Mouse (Mus musculus): ENCODE measurements around the gene Shroom3. TPM values are rescaled to one million over a fixed set of nuclear protein-coding genes. Genes with fewer than 3 reads are reported as not detected.

Gene Shroom3
- polyA plus RNA-seq, 1 experiment from 2014 or later, result 1.1 TPM

- H3K36me3 ChIP-seq (ENCODE audit: control insufficient read depth, insufficient read depth, low read length), result no peaks in the 10 kb centered on the region
- H3K9me3 ChIP-seq (replicated peaks; ENCODE audit: control insufficient read depth, low read length, poor library complexity, severe bottlenecking), result no peaks in the 10 kb centered on the region
- ATAC-seq, result no peak
- no peak overlapping the region for H3K4me2 ChIP-seq (ENCODE audit: low read length)
- no peaks in the 10 kb centered on the region for H3K27me3 ChIP-seq (ENCODE audit: control insufficient read depth, insufficient read depth, low read depth, low read length)
- H3K4me1 ChIP-seq (ENCODE audit: control insufficient read depth, insufficient read depth, low read length), result no peaks in the 10 kb centered on the region
- H3K27ac ChIP-seq (ENCODE audit: low read length), result no peak overlapping the region
- no peak overlapping the region for H3K9ac ChIP-seq (ENCODE audit: low read depth, low read length)
- no peak overlapping the region for H3K4me3 ChIP-seq (ENCODE audit: low read depth, low read length)
Measured at GRCm38 (mm10) chr5:92873518-92873917, 190.3 kb downstream of the Shroom3 start.

GRCm38 (mm10) chr5:92875836-92876235 is 192.6 kb downstream of the Shroom3 start:
- ATAC-seq, result no peak
- Histone ChIP-seq H3K4me1 (ENCODE audit: control insufficient read depth, insufficient read depth, low read length) (no peaks in the 10 kb centered on the region), H3K36me3 (ENCODE audit: control insufficient read depth, insufficient read depth, low read length) (no peaks in the 10 kb centered on the region), H3K27ac (ENCODE audit: low read length) (no peak overlapping the region), H3K4me3 (ENCODE audit: low read depth, low read length) (no peak overlapping the region), H3K9ac (ENCODE audit: low read depth, low read length) (no peak overlapping the region), H3K27me3 (ENCODE audit: control insufficient read depth, insufficient read depth, low read depth, low read length) (no peaks in the 10 kb centered on the region), H3K4me2 (ENCODE audit: low read length) (no peak overlapping the region), H3K9me3 (replicated peaks; ENCODE audit: control insufficient read depth, low read length, poor library complexity, severe bottlenecking) (no peaks in the 10 kb centered on the region)
- WGBS, result 97% methylated on average over 10 of the region's 10 CpGs

- Histone ChIP-seq H3K4me1 (ENCODE audit: control insufficient read depth, insufficient read depth, low read length) (no peaks in the 10 kb centered on the region), H3K4me2 (ENCODE audit: low read length) (no peak overlapping the region), H3K27ac (ENCODE audit: low read length) (no peak overlapping the region), H3K4me3 (ENCODE audit: low read depth, low read length) (no peak overlapping the region), H3K9me3 (replicated peaks; ENCODE audit: control insufficient read depth, low read length, poor library complexity, severe bottlenecking) (no peaks in the 10 kb centered on the region), H3K36me3 (ENCODE audit: control insufficient read depth, insufficient read depth, low read length) (no peaks in the 10 kb centered on the region), H3K27me3 (ENCODE audit: control insufficient read depth, insufficient read depth, low read depth, low read length) (no peaks in the 10 kb centered on the region), H3K9ac (ENCODE audit: low read depth, low read length) (no peak overlapping the region)
- no peak for ATAC-seq
- 67% methylated on average over 3 of the region's 3 CpGs for WGBS
Measured at GRCm38 (mm10) chr5:92877104-92877503, 193.9 kb downstream of the Shroom3 start.

- Histone ChIP-seq H3K9ac (ENCODE audit: low read depth, low read length) (no peak overlapping the region), H3K4me3 (ENCODE audit: low read depth, low read length) (no peak overlapping the region), H3K27me3 (ENCODE audit: control insufficient read depth, insufficient read depth, low read depth, low read length) (no peaks in the 10 kb centered on the region), H3K4me1 (ENCODE audit: control insufficient read depth, insufficient read depth, low read length) (no peaks in the 10 kb centered on the region), H3K9me3 (replicated peaks; ENCODE audit: control insufficient read depth, low read length, poor library complexity, severe bottlenecking) (no peaks in the 10 kb centered on the region), H3K4me2 (ENCODE audit: low read length) (no peak overlapping the region), H3K36me3 (ENCODE audit: control insufficient read depth, insufficient read depth, low read length) (no peaks in the 10 kb centered on the region), H3K27ac (ENCODE audit: low read length) (no peak overlapping the region)
- no peak for ATAC-seq
- WGBS, result 95% methylated on average over 2 of the region's 2 CpGs
Measured at GRCm38 (mm10) chr5:92880393-92880792, 197.2 kb downstream of the Shroom3 start.

- Histone ChIP-seq H3K9me3 (replicated peaks; ENCODE audit: control insufficient read depth, low read length, poor library complexity, severe bottlenecking) (no peaks in the 10 kb centered on the region), H3K36me3 (ENCODE audit: control insufficient read depth, insufficient read depth, low read length) (no peaks in the 10 kb centered on the region), H3K27me3 (ENCODE audit: control insufficient read depth, insufficient read depth, low read depth, low read length) (no peaks in the 10 kb centered on the region), H3K4me1 (ENCODE audit: control insufficient read depth, insufficient read depth, low read length) (no peaks in the 10 kb centered on the region), H3K4me2 (ENCODE audit: low read length) (no peak overlapping the region), H3K4me3 (ENCODE audit: low read depth, low read length) (no peak overlapping the region), H3K27ac (ENCODE audit: low read length) (no peak overlapping the region), H3K9ac (ENCODE audit: low read depth, low read length) (no peak overlapping the region)
- WGBS, result 57% methylated on average over 4 of the region's 4 CpGs
- ATAC-seq, result no peak
Measured at GRCm38 (mm10) chr5:92880893-92881292, 197.7 kb downstream of the Shroom3 start.

- no peaks in the 10 kb centered on the region for H3K9me3 ChIP-seq (replicated peaks; ENCODE audit: control insufficient read depth, low read length, poor library complexity, severe bottlenecking)
- H3K4me2 ChIP-seq (ENCODE audit: low read length), result no peak overlapping the region
- no peaks in the 10 kb centered on the region for H3K27me3 ChIP-seq (ENCODE audit: control insufficient read depth, insufficient read depth, low read depth, low read length)
- no peak for ATAC-seq
- WGBS, result 90% methylated on average over 4 of the region's 4 CpGs
- H3K4me3 ChIP-seq (ENCODE audit: low read depth, low read length), result no peak overlapping the region
- H3K9ac ChIP-seq (ENCODE audit: low read depth, low read length), result no peak overlapping the region
- H3K36me3 ChIP-seq (ENCODE audit: control insufficient read depth, insufficient read depth, low read length), result no peaks in the 10 kb centered on the region
- no peaks in the 10 kb centered on the region for H3K4me1 ChIP-seq (ENCODE audit: control insufficient read depth, insufficient read depth, low read length)
- H3K27ac ChIP-seq (ENCODE audit: low read length), result no peak overlapping the region
Measured at GRCm38 (mm10) chr5:92886141-92886540, 202.9 kb downstream of the Shroom3 start.

- ATAC-seq, result no peak
- Histone ChIP-seq H3K9me3 (replicated peaks; ENCODE audit: control insufficient read depth, low read length, poor library complexity, severe bottlenecking) (no peaks in the 10 kb centered on the region), H3K9ac (ENCODE audit: low read depth, low read length) (no peak overlapping the region), H3K4me1 (ENCODE audit: control insufficient read depth, insufficient read depth, low read length) (no peaks in the 10 kb centered on the region), H3K36me3 (ENCODE audit: control insufficient read depth, insufficient read depth, low read length) (no peaks in the 10 kb centered on the region), H3K27ac (ENCODE audit: low read length) (no peak overlapping the region), H3K4me2 (ENCODE audit: low read length) (no peak overlapping the region), H3K27me3 (ENCODE audit: control insufficient read depth, insufficient read depth, low read depth, low read length) (no peaks in the 10 kb centered on the region), H3K4me3 (ENCODE audit: low read depth, low read length) (no peak overlapping the region)
- 60% methylated on average over 3 of the region's 3 CpGs for WGBS
Measured at GRCm38 (mm10) chr5:92887501-92887900, 204.3 kb downstream of the Shroom3 start.

- WGBS, result 67% methylated on average over 8 of the region's 8 CpGs
- no peak overlapping the region for H3K4me3 ChIP-seq (ENCODE audit: low read depth, low read length)
- H3K9me3 ChIP-seq (replicated peaks; ENCODE audit: control insufficient read depth, low read length, poor library complexity, severe bottlenecking), result no peaks in the 10 kb centered on the region
- no peak overlapping the region for H3K27ac ChIP-seq (ENCODE audit: low read length)
- H3K27me3 ChIP-seq (ENCODE audit: control insufficient read depth, insufficient read depth, low read depth, low read length), result no peaks in the 10 kb centered on the region
- H3K4me2 ChIP-seq (ENCODE audit: low read length), result no peak overlapping the region
- no peak for ATAC-seq
- no peaks in the 10 kb centered on the region for H3K4me1 ChIP-seq (ENCODE audit: control insufficient read depth, insufficient read depth, low read length)
- no peaks in the 10 kb centered on the region for H3K36me3 ChIP-seq (ENCODE audit: control insufficient read depth, insufficient read depth, low read length)
- no peak overlapping the region for H3K9ac ChIP-seq (ENCODE audit: low read depth, low read length)
Measured at GRCm38 (mm10) chr5:92888628-92889241, 205.5 kb downstream of the Shroom3 start.

- 89% methylated on average over 5 of the region's 5 CpGs for whole genome bisulfite sequencing
- H3K27me3 ChIP-seq (ENCODE audit: control insufficient read depth, insufficient read depth, low read depth, low read length), result no peaks in the 10 kb centered on the region
- ATAC-seq, result no peak
Measured at GRCm38 (mm10) chr5:92890902-92891301, 207.7 kb downstream of the Shroom3 start.

More at GRCm38 (mm10) chr5:92890902-92891301, 207.7 kb downstream of the Shroom3 start:
- no peaks in the 10 kb centered on the region for H3K36me3 ChIP-seq (ENCODE audit: control insufficient read depth, insufficient read depth, low read length)
- no peaks in the 10 kb centered on the region for H3K9me3 ChIP-seq (replicated peaks; ENCODE audit: control insufficient read depth, low read length, poor library complexity, severe bottlenecking)
- no peak overlapping the region for H3K9ac ChIP-seq (ENCODE audit: low read depth, low read length)
- H3K4me2 ChIP-seq (ENCODE audit: low read length), result no peak overlapping the region
- no peak overlapping the region for H3K4me3 ChIP-seq (ENCODE audit: low read depth, low read length)
- no peak overlapping the region for H3K27ac ChIP-seq (ENCODE audit: low read length)
- no peaks in the 10 kb centered on the region for H3K4me1 ChIP-seq (ENCODE audit: control insufficient read depth, insufficient read depth, low read length)
